Mouse (Mus musculus) olfactory bulb, adult 2 months (tissue): ENCODE results near the gene Dctn2. TPM values are rescaled to one million over a fixed set of nuclear protein-coding genes. Genes with fewer than 3 reads are reported as not detected.

Source experiments
- H3K27ac ChIP-seq: fragments of 200-500 bp; 2 replicates; pipeline ENCODE4 v1.5.1; 2012; ENCODE audit warnings: low read depth, low read length; ENCODE audit not compliant: insufficient read depth
- H3K4me1 ChIP-seq: fragments of 200-500 bp; 2 replicates; pipeline ENCODE4 v1.6.1; 2012; ENCODE audit warnings: low read length; ENCODE audit not compliant: control insufficient read depth, insufficient read depth
- H3K4me3 ChIP-seq: fragments of 200-500 bp; 2 replicates; pipeline ENCODE4 v1.5.1; 2012; ENCODE audit warnings: mild to moderate bottlenecking, low read depth, low read length, moderate library complexity; ENCODE audit not compliant: insufficient read depth
- CTCF ChIP-seq: fragments of 200-500 bp; IDR thresholded peaks from 2 replicates; pipeline ENCODE4 v1.5.1; 2012; ENCODE audit warnings: low read depth, mild to moderate bottlenecking, low read length, moderate library complexity; ENCODE audit not compliant: insufficient read depth
- POLR2A ChIP-seq: fragments of 200-500 bp; IDR thresholded peaks from 2 replicates; pipeline ENCODE4 v1.6.1; 2012; ENCODE audit warnings: mild to moderate bottlenecking, low read depth, low read length, moderate library complexity; ENCODE audit not compliant: insufficient read depth
- WGBS: fragments of 180-500 bp; shearing (Covaris S2); methylation state at CpG from one replicate; pipeline ENCODE4 v1.1.7; 2018; 5-methylcytosine and 5-hydroxymethylcytosine counted together
- polyA plus RNA-seq: library from polyadenylated mRNA; stranded (reverse); fragments of >200 nt; gene quantifications from 2 replicates; pipeline ENCODE4 v1.2.4, GENCODE M21; 2012; ENCODE audit warnings: low replicate concordance; ENCODE audit not compliant: missing spikeins, insufficient read depth, insufficient read length

Dctn2 gene
- not detected in 2 replicates for polyA plus RNA-seq

DNA sequence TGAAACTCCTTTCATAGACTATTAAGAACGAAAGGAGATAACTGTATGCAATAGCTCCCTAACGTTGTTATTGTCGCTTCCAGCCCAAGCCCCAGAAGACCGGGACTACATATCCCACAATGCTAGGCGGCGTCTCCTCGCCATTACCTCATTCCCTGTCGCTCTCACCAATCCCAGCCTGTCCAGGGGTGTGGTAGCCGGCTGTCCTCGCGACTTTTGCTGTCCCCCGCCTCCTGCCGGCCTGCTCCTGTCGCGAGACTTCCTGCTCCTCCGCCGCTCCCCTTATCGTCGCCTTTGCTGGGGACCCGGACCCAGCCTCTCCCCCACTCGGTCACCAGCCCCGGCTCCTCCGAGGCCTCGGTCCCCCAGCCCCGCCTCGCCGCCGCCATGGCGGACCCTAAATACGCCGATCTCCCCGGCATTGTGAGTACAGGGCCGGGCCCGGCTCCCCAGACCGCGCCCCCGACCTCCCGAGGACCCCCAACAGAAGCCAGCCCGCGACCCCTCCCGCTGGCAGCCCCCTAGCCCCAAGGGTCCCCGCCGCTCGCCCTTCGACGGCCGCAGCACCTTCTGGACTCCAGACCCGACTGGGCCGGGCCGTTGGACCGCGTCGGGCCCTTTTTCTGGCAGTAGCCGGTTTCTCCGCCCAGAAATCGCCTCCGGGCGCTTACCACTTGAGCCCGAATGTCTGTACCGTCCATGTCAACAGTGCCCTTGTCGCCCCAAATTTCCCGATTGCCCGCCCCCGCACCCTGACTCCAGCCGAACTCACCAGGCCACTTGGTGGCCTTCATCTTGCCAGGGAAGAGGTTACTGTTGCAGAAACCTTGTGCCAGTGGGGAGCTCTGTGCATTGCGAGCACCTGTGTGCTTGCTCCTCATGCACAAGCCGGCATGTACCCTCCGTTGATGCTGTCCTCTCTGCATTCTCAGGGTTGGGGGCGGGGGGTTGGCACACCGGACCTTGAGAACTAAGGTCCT, at the start of gene Dctn2:
Dctn2 (plus strand) TSS at position 257 of the 980 bp plus-strand sequence.
- peak within 1 kb of the TSS; percentile 46; the same call in 1 of the 2 replicates for H3K27ac ChIP-seq
- peak within 1 kb of the TSS; percentile 98 for H3K4me3 ChIP-seq
- H3K4me1 ChIP-seq = peaks cover 9% of the 10 kb centered on the region
- TF ChIP-seq POLR2A (peak; percentile 50; the same call in 1 of the 2 replicates), CTCF (no peak)
- WGBS = under 1% methylated on average over 70 of the region's 70 CpGs

DNA sequence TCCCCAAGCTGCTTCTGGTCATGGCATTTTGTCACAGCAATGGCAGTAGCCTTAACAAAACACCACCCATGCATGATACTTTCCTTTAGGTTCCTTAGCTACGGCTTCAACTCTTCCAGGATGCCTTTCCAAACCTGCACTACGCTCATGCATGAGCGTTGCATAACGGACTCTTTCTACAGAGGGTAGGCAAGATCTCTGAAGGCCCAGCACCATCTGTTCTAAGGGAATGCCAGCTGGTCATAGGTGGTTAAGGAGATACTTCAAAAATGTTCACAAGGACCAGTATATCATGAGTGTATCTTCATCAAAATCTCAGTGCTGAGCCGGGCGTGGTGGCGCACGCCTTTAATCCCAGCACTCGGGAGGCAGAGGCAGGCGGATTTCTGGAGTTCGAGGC, 49.7 kb upstream of the Dctn2 start:
- no peak overlapping the region for H3K4me3 ChIP-seq
- WGBS = 98% methylated on average over 11 of the region's 11 CpGs
- H3K4me1 ChIP-seq = 0 out of 2 replicates have a peak, but pooled peaks cover 2% of the 10 kb centered on the region
- no peak overlapping the region for H3K27ac ChIP-seq
- TF ChIP-seq POLR2A (no peak), CTCF (no peak)

DNA sequence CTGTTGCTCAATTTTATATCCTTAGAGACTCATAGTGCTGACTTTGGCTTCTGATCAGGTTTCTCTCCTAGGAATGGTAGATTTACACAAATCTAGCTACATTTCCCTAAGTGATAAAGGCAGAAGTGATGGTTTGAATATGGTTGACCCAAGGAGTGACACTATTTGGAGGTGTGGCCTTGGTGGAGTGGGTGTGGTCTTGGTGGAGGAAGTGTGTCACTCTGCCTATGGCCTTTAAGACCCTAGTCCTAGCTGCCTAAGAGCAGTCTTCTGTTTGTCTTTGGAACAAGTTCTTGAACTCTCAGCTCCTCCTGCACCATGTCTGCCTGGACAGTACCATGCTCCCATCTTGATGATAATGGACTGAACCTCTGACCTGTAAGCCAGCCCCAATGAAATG, 49.0 kb upstream of the Dctn2 start:
- Histone ChIP-seq H3K27ac (no peak overlapping the region), H3K4me3 (no peak overlapping the region), H3K4me1 (no peaks in the 10 kb centered on the region)
- TF ChIP-seq POLR2A = no peak
- TF ChIP-seq CTCF = no peak

DNA sequence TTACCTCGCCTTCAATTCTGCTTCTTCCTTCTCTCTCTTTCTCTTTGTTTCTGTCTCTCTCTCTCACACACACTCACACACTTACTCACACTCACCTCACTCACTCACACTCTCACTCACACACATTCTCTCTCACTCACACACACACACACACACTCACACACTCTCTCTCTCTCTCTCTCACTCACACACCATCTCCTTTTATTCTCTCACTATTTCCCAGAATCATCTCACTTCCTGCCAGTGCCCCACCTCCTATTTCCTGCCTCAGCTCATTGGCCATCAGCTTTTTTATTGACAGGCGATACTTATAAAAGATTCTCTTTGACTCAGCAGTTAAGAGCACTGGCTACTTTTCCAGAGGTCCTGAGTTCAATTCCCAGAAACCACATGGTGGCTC, 47.8 kb upstream of the Dctn2 start:
- WGBS = 93% methylated on average over 2 of the region's 2 CpGs
- TF ChIP-seq POLR2A = no peak
- TF ChIP-seq CTCF = no peak
- no peak overlapping the region for H3K27ac ChIP-seq
- H3K4me3 ChIP-seq = no peak overlapping the region
- H3K4me1 ChIP-seq = no peaks in the 10 kb centered on the region

DNA sequence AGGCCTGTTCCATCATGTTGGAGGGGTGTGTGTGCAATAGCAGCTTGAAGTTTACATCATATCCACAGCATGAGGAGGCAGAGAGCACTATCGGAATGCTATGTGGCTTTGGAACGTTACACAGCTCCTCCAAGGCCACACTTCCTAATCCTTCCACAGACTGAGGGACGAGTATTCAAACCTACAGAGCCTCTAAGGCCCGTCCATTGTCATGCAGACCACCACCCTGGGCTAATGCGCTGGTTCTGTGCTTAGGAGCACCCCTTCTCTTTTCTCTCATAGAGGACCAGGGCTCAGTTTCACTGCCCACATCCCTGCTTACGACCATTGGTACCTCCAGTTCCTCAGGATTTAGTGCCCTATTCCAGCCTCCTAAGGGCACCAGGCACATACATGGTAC, 41.0 kb upstream of the Dctn2 start:
- Histone ChIP-seq H3K4me3 (no peak overlapping the region), H3K4me1 (peaks cover 7% of the 10 kb centered on the region), H3K27ac (no peak overlapping the region)
- 57% methylated on average over 6 of the region's 6 CpGs for WGBS
- TF ChIP-seq POLR2A (no peak), CTCF (no peak)

DNA sequence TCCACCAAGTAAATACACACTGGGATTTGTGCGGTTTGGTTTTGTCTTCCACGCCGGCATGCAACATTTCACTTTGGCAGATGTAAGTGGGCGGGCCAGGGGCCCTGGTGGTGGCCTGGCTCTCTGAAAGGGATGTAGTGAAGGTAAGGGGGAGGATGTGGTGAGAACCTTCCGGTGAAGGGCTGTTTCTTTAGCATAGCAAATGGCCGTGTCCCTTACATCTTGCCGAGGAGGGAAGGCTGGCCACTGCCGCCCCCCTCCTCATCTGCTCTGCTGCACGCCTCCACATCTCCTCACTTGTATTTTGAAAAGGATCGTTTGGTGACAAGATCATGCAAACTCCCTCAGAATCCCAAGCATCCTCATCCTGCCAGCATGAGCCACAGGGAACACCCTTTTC, 40.4 kb upstream of the Dctn2 start:
- Histone ChIP-seq H3K4me1 (peaks cover 7% of the 10 kb centered on the region), H3K4me3 (no peak overlapping the region), H3K27ac (no peak overlapping the region)
- TF ChIP-seq CTCF (no peak), POLR2A (no peak)
- 38% methylated on average over 10 of the region's 10 CpGs for WGBS

DNA sequence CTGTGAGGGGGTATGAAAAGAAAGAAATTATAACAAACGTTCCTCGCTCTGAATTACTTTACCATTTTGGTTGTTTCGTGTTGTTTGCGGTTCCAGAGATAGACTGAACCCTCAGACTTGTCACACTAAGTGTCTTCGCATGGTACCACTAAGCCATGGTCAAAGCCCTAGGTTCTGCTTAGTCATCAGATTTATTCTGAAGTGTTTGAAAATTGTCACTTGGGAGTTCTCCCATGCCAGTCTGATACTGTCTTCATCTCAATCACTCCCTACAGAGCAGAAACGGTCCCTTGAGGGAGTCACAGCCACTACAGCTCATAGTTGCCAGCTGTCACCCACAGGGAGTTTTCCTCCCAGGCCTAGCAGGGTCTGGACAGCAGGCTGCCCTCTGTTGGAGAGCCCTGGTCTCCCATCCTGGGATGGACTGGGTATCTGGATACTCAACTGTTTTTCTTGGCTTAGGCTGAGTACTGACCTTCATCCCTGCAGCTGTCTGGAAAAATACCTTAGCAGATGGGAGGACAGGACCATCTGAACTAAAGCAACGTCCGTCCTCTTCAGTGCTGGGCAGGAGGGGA, 39.8 kb upstream of the Dctn2 start:
- TF ChIP-seq POLR2A (no peak), CTCF (no peak)
- peaks cover 12% of the 10 kb centered on the region for H3K4me1 ChIP-seq
- no peak overlapping the region for H3K27ac ChIP-seq
- H3K4me3 ChIP-seq = no peak overlapping the region
- 73% methylated on average over 8 of the region's 8 CpGs for WGBS

DNA sequence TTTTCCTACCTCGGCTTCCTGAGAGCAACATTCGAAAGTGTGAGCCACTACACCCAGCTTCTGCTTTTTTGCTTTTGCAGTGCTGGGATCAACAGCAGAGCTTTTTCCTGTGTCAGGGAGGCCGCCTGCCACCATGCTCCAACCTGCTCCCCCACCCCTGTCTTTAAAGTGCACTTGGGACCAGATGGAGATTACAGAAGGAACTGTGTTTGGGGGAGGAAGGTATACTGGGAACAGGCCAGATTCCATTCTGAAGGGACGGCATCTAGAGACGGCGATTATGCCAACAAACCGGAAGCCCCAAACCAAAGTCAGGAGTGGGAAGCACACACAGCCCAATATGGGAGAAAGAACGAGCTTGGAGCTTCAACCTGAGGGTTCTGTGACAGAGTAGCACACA, 39.0 kb upstream of the Dctn2 start:
- H3K27ac ChIP-seq = no peak overlapping the region
- 87% methylated on average over 8 of the region's 8 CpGs for WGBS
- H3K4me1 ChIP-seq = peaks cover 16% of the 10 kb centered on the region
- TF ChIP-seq CTCF (no peak), POLR2A (no peak)
- H3K4me3 ChIP-seq = no peak overlapping the region

DNA sequence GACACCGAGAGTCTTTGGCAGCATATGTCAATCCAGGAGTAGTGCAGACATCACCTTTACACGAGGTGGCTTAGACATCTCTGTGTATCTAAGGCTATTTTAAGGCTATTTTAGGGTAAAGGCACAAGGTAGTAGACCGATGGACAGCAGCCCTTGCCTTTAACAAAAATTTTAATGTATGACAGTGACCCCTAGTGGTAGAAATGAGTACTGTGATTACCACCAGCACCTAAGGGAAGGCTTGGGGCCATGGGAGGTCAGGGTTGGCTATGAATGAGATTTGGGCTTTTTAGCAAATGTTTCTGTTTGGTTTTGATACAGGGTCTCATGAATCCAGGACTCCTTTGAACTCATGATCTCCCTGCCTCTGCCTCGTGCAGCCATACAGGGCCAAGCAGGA, 37.3 kb upstream of the Dctn2 start:
- TF ChIP-seq POLR2A (no peak), CTCF (no peak)
- WGBS = 21% methylated on average over 4 of the region's 4 CpGs
- Histone ChIP-seq H3K4me3 (no peak overlapping the region), H3K4me1 (peaks cover 16% of the 10 kb centered on the region), H3K27ac (no peak overlapping the region)
